Mouse (Mus musculus) mouse embryonic stem cell (cell line): ENCODE data around the gene Adnp.

Source experiments
- in situ Hi-C, 2 experiments: fragments of 300-500 bp; cut with MboI; formaldehyde crosslinking; loops; 1 replicate in 1 of 2; 3 replicates in 1 of 2; pipeline ENCODE4 v1.14.3; 2019 to 2020; ENCODE audit warnings: low sequenced_read_pairs in 2 of 2, low pct_unique_long_range_greater_than_20kb in 1 of 2, mixed read lengths in 1 of 2; ENCODE audit not compliant: unreplicated experiment in 1 of 2

Adnp gene

GRCm38 (mm10) chr2:168213788-168214397 is 7.0 kb upstream of the Adnp start:
- in situ Hi-C loops, result no loop called here

- in situ Hi-C loops, result loop anchor here in 1 of 2 experiments (5.0 kb wide), 1 partner anchor 81 kb away; no protein-coding TSS in a partner anchor
These were observed 971 bp upstream of the Adnp start for GRCm38 (mm10) chr2:168207883-168208282.

GRCm38 (mm10) chr2:168205681-168206631 is 956 bp downstream of the Adnp start:
- in situ Hi-C loops, result loop anchor here in 1 of 2 experiments (5.0 kb wide), 1 partner anchor 79 kb away; no protein-coding TSS in a partner anchor

- in situ Hi-C loops, result loop anchor here in 1 of 2 experiments (5.0 kb wide), 1 partner anchor 78 kb away; no protein-coding TSS in a partner anchor
These were observed 1.6 kb downstream of the Adnp start for GRCm38 (mm10) chr2:168205265-168205664.

- in situ Hi-C loops, result no loop called here
These were observed 2.4 kb downstream of the Adnp start for GRCm38 (mm10) chr2:168204476-168204999.

- in situ Hi-C loops, result no loop called here
These were observed 6.8 kb downstream of the Adnp start for GRCm38 (mm10) chr2:168200014-168200691.

GRCm38 (mm10) chr2:168199476-168199875 is 7.4 kb downstream of the Adnp start:
- in situ Hi-C loops, result no loop called here

GRCm38 (mm10) chr2:168198421-168198820 is 8.5 kb downstream of the Adnp start:
- in situ Hi-C loops, result no loop called here

- in situ Hi-C loops, result no loop called here
These were observed 11.2 kb downstream of the Adnp start for GRCm38 (mm10) chr2:168195721-168196120.

GRCm38 (mm10) chr2:168193685-168194084 is 13.2 kb downstream of the Adnp start:
- in situ Hi-C loops, result no loop called here

- in situ Hi-C loops, result no loop called here
These were observed 15.1 kb downstream of the Adnp start for GRCm38 (mm10) chr2:168191856-168192255.

- in situ Hi-C loops, result no loop called here
These were observed 31.0 kb downstream of the Adnp start for GRCm38 (mm10) chr2:168175946-168176345.

GRCm38 (mm10) chr2:168170167-168170685 is 36.7 kb downstream of the Adnp start:
- in situ Hi-C loops, result no loop called here

GRCm38 (mm10) chr2:168169800-168170113 is 37.2 kb downstream of the Adnp start:
- in situ Hi-C loops, result no loop called here

GRCm38 (mm10) chr2:168168892-168169799 is 37.8 kb downstream of the Adnp start:
- in situ Hi-C loops, result no loop called here

GRCm38 (mm10) chr2:168167781-168168180 is 39.1 kb downstream of the Adnp start:
- in situ Hi-C loops, result no loop called here

- in situ Hi-C loops, result no loop called here
These were observed 40.0 kb downstream of the Adnp start for GRCm38 (mm10) chr2:168166750-168167460.
